Mouse (Mus musculus) spleen, postnatal 10 days (tissue): ENCODE results near the gene Sim2.

Experiments used
- DNase-seq, 2 experiments: peaks; one replicate each; pipeline ENCODE4 v3.0.0; 2021 to 2022; ENCODE audit warnings: low spot score in 2 of 2

The Sim2 gene

GRCm38 (mm10) chr16:94095109-94095822, 10.5 kb downstream of the Sim2 start:
- no peak for DNase-seq

- DNase-seq, result no peak
Observed at GRCm38 (mm10) chr16:94096479-94096878, 11.7 kb downstream of the Sim2 start.

GRCm38 (mm10) chr16:94097724-94098455, 13.2 kb downstream of the Sim2 start:
- no peak for DNase-seq

- DNase-seq, result no peak
Observed at GRCm38 (mm10) chr16:94113160-94113559, 28.4 kb downstream of the Sim2 start.

- DNase-seq, result no peak
Observed at GRCm38 (mm10) chr16:94114693-94115092, 30.0 kb downstream of the Sim2 start.

GRCm38 (mm10) chr16:94117333-94117732, 32.6 kb downstream of the Sim2 start:
- DNase-seq, result no peak

- DNase-seq, result no peak
Observed at GRCm38 (mm10) chr16:94118394-94118793, 33.7 kb downstream of the Sim2 start.

- no peak for DNase-seq
Observed at GRCm38 (mm10) chr16:94122347-94122746, 37.6 kb downstream of the Sim2 start.

GRCm38 (mm10) chr16:94123247-94123646, 38.5 kb downstream of the Sim2 start:
- no peak for DNase-seq

GRCm38 (mm10) chr16:94125172-94125981, 40.6 kb downstream of the Sim2 start:
- DNase-seq, result no peak

GRCm38 (mm10) chr16:94126200-94126599, 41.5 kb downstream of the Sim2 start:
- DNase-seq, result no peak

GRCm38 (mm10) chr16:94128236-94128835, 43.6 kb downstream of the Sim2 start:
- DNase-seq, result no peak

GRCm38 (mm10) chr16:94134218-94134617, 49.5 kb downstream of the Sim2 start:
- no peak for DNase-seq

GRCm38 (mm10) chr16:94140746-94141145, 56.0 kb downstream of the Sim2 start:
- DNase-seq, result no peak

- no peak for DNase-seq
Observed at GRCm38 (mm10) chr16:94143325-94143724, 58.6 kb downstream of the Sim2 start.

- peak in 1 of 2 experiments; percentile 28 for DNase-seq
Observed at GRCm38 (mm10) chr16:94148139-94148538, 63.4 kb downstream of the Sim2 start.

GRCm38 (mm10) chr16:94150125-94151103, 65.7 kb downstream of the Sim2 start:
- peak; percentile 75 to 88 for DNase-seq

GRCm38 (mm10) chr16:94155041-94155653, 70.4 kb downstream of the Sim2 start:
- no peak for DNase-seq

GRCm38 (mm10) chr16:94157819-94158218, 73.1 kb downstream of the Sim2 start:
- no peak for DNase-seq

- no peak for DNase-seq
Observed at GRCm38 (mm10) chr16:94162000-94162399, 77.3 kb downstream of the Sim2 start.
